ENCODE assay signal across 17 mouse cellular contexts in the genomic region with DNA sequence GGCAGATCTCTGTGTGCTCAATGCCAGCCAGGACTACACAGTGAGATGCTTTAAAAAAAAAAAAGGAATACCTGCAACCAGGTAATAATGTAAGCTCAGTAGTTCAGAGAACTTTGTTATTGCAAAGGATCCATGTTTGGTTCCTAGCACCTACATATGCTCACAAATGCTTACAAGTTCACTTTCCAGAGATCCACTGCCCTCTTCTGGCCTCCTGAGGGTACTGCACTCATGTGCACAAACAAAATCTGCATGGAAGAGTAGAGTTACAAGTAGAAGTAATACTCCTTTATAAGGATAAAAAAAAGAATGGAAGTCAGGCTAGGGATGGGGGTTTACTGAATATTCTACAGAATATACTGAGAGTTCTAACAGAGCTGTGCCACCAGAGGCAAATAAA. TPM values are rescaled to one million over a fixed set of nuclear protein-coding genes. Genes with fewer than 3 reads are reported as not detected.
DNase-seq lines count a peak whose midpoint lies in the region; ATAC-seq and TF ChIP-seq lines count a peak whose summit lies in the region.
"Had no signal": no experiment of that assay in that cellular context is flagged by ENCODE, and none has a peak within 500 bp of the region (broad histone marks: within the 10 kb centered on the region; RNA-seq: fewer than 3 reads in every experiment).

No protein-coding gene starts in this region.

- no peak for ATAC-seq in heart, postnatal 0 days (ENCODE audit: insufficient read depth, low read depth)
- no peak for ATAC-seq in heart, embryonic 11.5 days (replicated peaks; ENCODE audit: insufficient number of reproducible peaks, low FRiP score, low TSS enrichment)
- ATAC-seq in midbrain, postnatal 0 days (ENCODE audit: low FRiP score) = no peak
- no peak for ATAC-seq in midbrain, embryonic 15.5 days (replicated peaks)
- peak; percentile 35; the same call in 1 of the 2 replicates for ATAC-seq in megakaryocyte, adult 5-6 weeks (ENCODE audit: poor library complexity, severe bottlenecking)
- ATAC-seq: inflammation-experienced regulatory T-cells, adult 6 months had no signal

- no peaks in the 10 kb centered on the region for H3K79me2 ChIP-seq in MEL (ENCODE audit: control insufficient read depth, insufficient read depth, low read length, poor library complexity)

- no peak overlapping the region for H3K9ac ChIP-seq in heart, postnatal 0 days (replicated peaks; ENCODE audit: low read depth, low read length)
- H3K9ac ChIP-seq in heart, embryonic 11.5 days (ENCODE audit: low read depth, low read length) = no peak overlapping the region
- no peak overlapping the region for H3K9ac ChIP-seq in midbrain, postnatal 0 days (replicated peaks; ENCODE audit: low read length, poor library complexity, severe bottlenecking)
- H3K9ac ChIP-seq in midbrain, embryonic 15.5 days = no peak overlapping the region
- no peak overlapping the region for H3K9ac ChIP-seq in MEL (ENCODE audit: control insufficient read depth, low read depth, low read length, poor library complexity, severe bottlenecking)
- H3K9ac ChIP-seq: heart, embryonic 15.5 days; liver, embryonic 13.5 days; neural tube, embryonic 13.5 days had no signal

- H3K4me3 ChIP-seq in heart, postnatal 0 days (ENCODE audit: low read depth, low read length) = no peak overlapping the region
- H3K4me3 ChIP-seq in heart, embryonic 11.5 days (ENCODE audit: low read depth, low read length) = no peak overlapping the region
- no peak overlapping the region for H3K4me3 ChIP-seq in midbrain, postnatal 0 days (ENCODE audit: low read depth, low read length)
- no peak overlapping the region for H3K4me3 ChIP-seq in midbrain, embryonic 15.5 days
- H3K4me3 ChIP-seq in MEL (ENCODE audit: control insufficient read depth in 1 of 2, insufficient read depth in 1 of 2, low read depth in 2 of 2, low read length in 2 of 2) = no peak overlapping the region
- H3K4me3 ChIP-seq: heart, embryonic 15.5 days; liver, embryonic 13.5 days; neural tube, embryonic 13.5 days had no signal

- DNase-seq in heart, postnatal 0 days (ENCODE audit: low spot score) = no peak
- DNase-seq in midbrain, postnatal 0 days (ENCODE audit: low spot score) = no peak
- peak; percentile 62 for DNase-seq in MEL (ENCODE audit: low read depth, low spot score)
- no peak for DNase-seq in right cerebral cortex, postnatal 25 days
- DNase-seq in cerebellum, postnatal 4 days (ENCODE audit: low spot score in 2 of 2) = no peak
- DNase-seq: adrenal gland, adult 8-10 months; cerebellum, adult 9-10 months; layer of hippocampus, adult 9-11 months; liver, embryonic 13.5 days had no signal

- peak; percentile 62 for TF ChIP-seq RAD21 in MEL (IDR thresholded peaks at IDR 0.05; ENCODE audit: low read depth, low read length)

- no peak overlapping the region for H3K4me2 ChIP-seq in heart, postnatal 0 days (ENCODE audit: low read depth, low read length)
- H3K4me2 ChIP-seq in heart, embryonic 11.5 days = no peak overlapping the region
- no peak overlapping the region for H3K4me2 ChIP-seq in midbrain, postnatal 0 days (ENCODE audit: low read depth, low read length, poor library complexity, severe bottlenecking)
- H3K4me2 ChIP-seq in midbrain, embryonic 15.5 days = no peak overlapping the region
- H3K4me2 ChIP-seq: heart, embryonic 15.5 days; liver, embryonic 13.5 days; midbrain, embryonic 11.5 days; neural tube, embryonic 13.5 days had no signal

- TF ChIP-seq CTCF in heart, postnatal 0 days (IDR thresholded peaks at IDR 0.05; ENCODE audit: low read depth) = peak; percentile 22; the same call in 1 of the 2 replicates
- peak; percentile 39 for TF ChIP-seq CTCF in midbrain, postnatal 0 days (IDR thresholded peaks at IDR 0.05)
- peak; percentile 62 to 73 (median 65) for TF ChIP-seq CTCF in MEL (IDR thresholded peaks at IDR 0.05 in 2 of 3, conservative IDR thresholded peaks at IDR 0.05 in 1 of 3; ENCODE audit: control insufficient read depth in 1 of 3, insufficient read depth in 1 of 3, low read depth in 2 of 3, low read length in 3 of 3, poor library complexity in 1 of 3, severe bottlenecking in 1 of 3)

- no peaks in the 10 kb centered on the region for H3K9me3 ChIP-seq in heart, postnatal 0 days (replicated peaks; ENCODE audit: control insufficient read depth, low read length)
- no peaks in the 10 kb centered on the region for H3K9me3 ChIP-seq in heart, embryonic 11.5 days (replicated peaks; ENCODE audit: control insufficient read depth, low read length)
- H3K9me3 ChIP-seq in midbrain, postnatal 0 days (ENCODE audit: low read length) = no peaks in the 10 kb centered on the region
- no peaks in the 10 kb centered on the region for H3K9me3 ChIP-seq in midbrain, embryonic 15.5 days
- no peaks in the 10 kb centered on the region for H3K9me3 ChIP-seq in MEL (replicated peaks; ENCODE audit: insufficient read depth, low read length)
- H3K9me3 ChIP-seq: G1E; heart, embryonic 15.5 days; liver, embryonic 13.5 days; neural tube, embryonic 13.5 days had no signal

- no peak overlapping the region for H3K27ac ChIP-seq in heart, postnatal 0 days (ENCODE audit: low read depth)
- no peak overlapping the region for H3K27ac ChIP-seq in heart, embryonic 11.5 days (ENCODE audit: low read depth, low read length)
- no peak overlapping the region for H3K27ac ChIP-seq in midbrain, postnatal 0 days (ENCODE audit: low read depth, low read length)
- no peak overlapping the region for H3K27ac ChIP-seq in midbrain, embryonic 15.5 days
- no peak overlapping the region for H3K27ac ChIP-seq in MEL (ENCODE audit: control insufficient read depth, low read depth, low read length)
- H3K27ac ChIP-seq: heart, embryonic 15.5 days; liver, embryonic 13.5 days; neural tube, embryonic 13.5 days had no signal

- no peaks in the 10 kb centered on the region for H3K27me3 ChIP-seq in heart, postnatal 0 days (ENCODE audit: control insufficient read depth, insufficient read depth, low read length)
- H3K27me3 ChIP-seq in heart, embryonic 11.5 days (ENCODE audit: control insufficient read depth, insufficient read depth, low read length) = no peaks in the 10 kb centered on the region; the same call in 1 of the 2 replicates
- no peaks in the 10 kb centered on the region for H3K27me3 ChIP-seq in midbrain, postnatal 0 days (ENCODE audit: insufficient read depth, low read length)
- H3K27me3 ChIP-seq in midbrain, embryonic 15.5 days (replicated peaks) = no peaks in the 10 kb centered on the region
- H3K27me3 ChIP-seq in MEL (ENCODE audit: control insufficient read depth in 1 of 2, insufficient read depth in 2 of 2, low read length in 2 of 2) = no peaks in the 10 kb centered on the region
- H3K27me3 ChIP-seq: heart, embryonic 15.5 days; liver, embryonic 13.5 days had no signal

- H3K4me1 ChIP-seq in heart, postnatal 0 days (ENCODE audit: control insufficient read depth, insufficient read depth) = no peaks in the 10 kb centered on the region
- H3K4me1 ChIP-seq in heart, embryonic 11.5 days (ENCODE audit: control insufficient read depth, insufficient read depth, low read length) = no peaks in the 10 kb centered on the region
- H3K4me1 ChIP-seq in midbrain, postnatal 0 days (ENCODE audit: insufficient read depth, low read length) = no peaks in the 10 kb centered on the region
- H3K4me1 ChIP-seq in midbrain, embryonic 15.5 days = no peaks in the 10 kb centered on the region
- H3K4me1 ChIP-seq in MEL (ENCODE audit: control insufficient read depth in 1 of 2, insufficient read depth in 2 of 2, low read length in 2 of 2) = peaks cover 3 to 5% of the 10 kb centered on the region in 2 experiments
- H3K4me1 ChIP-seq: heart, embryonic 15.5 days; liver, embryonic 13.5 days; neural tube, embryonic 13.5 days had no signal

- no peak for TF ChIP-seq EP300 in heart, postnatal 0 days (IDR thresholded peaks at IDR 0.05; ENCODE audit: low read depth)
- no peak for TF ChIP-seq EP300 in MEL (IDR thresholded peaks at IDR 0.05; ENCODE audit: low read depth in 1 of 2, low read length in 2 of 2)

- no peaks in the 10 kb centered on the region for H3K36me3 ChIP-seq in heart, postnatal 0 days (replicated peaks; ENCODE audit: control insufficient read depth, insufficient read depth, low read length)
- no peaks in the 10 kb centered on the region for H3K36me3 ChIP-seq in heart, embryonic 11.5 days (ENCODE audit: control insufficient read depth, insufficient read depth, low read length)
- no peaks in the 10 kb centered on the region for H3K36me3 ChIP-seq in midbrain, postnatal 0 days (ENCODE audit: insufficient read depth, low read length)
- H3K36me3 ChIP-seq in midbrain, embryonic 15.5 days (replicated peaks) = 0 out of 2 replicates have a peak, but pooled peaks cover 2% of the 10 kb centered on the region
- H3K36me3 ChIP-seq in MEL (ENCODE audit: control insufficient read depth in 1 of 2, insufficient read depth in 2 of 2, low read length in 2 of 2) = peaks cover 0 to 8% of the 10 kb centered on the region in 2 experiments; a peak in 3 of 4 replicates
- H3K36me3 ChIP-seq: G1E; heart, embryonic 15.5 days; liver, embryonic 13.5 days; neural tube, embryonic 13.5 days had no signal

- no peak for TF ChIP-seq POLR2A in MEL (IDR thresholded peaks at IDR 0.05; ENCODE audit: control insufficient read depth in 1 of 2, insufficient read depth in 1 of 2, low read depth in 1 of 2, low read length in 2 of 2, poor library complexity in 1 of 2)

TF ChIP-seq in MEL, 35 proteins besides CTCF, POLR2A, EP300 and RAD21 (continues in another document):
- no peak for TF ChIP-seq POLR2AphosphoS5 (IDR thresholded peaks at IDR 0.05; ENCODE audit: borderline replicate concordance, low read depth, low read length)
- TF ChIP-seq CHD1 (IDR thresholded peaks at IDR 0.05; ENCODE audit: low read depth, low read length) = no peak
- TF ChIP-seq ZNF384 (IDR thresholded peaks at IDR 0.05; ENCODE audit: low read depth, low read length) = no peak
- TF ChIP-seq MEF2A (IDR thresholded peaks at IDR 0.05; ENCODE audit: extremely low read depth, insufficient replicate concordance, low read depth, low read length, poor library complexity, severe bottlenecking) = no peak
- peak; percentile 57 for TF ChIP-seq ZC3H11A (IDR thresholded peaks at IDR 0.05; ENCODE audit: low read depth, low read length)
- TF ChIP-seq RCOR1 (IDR thresholded peaks at IDR 0.05; ENCODE audit: low read depth, low read length) = no peak

RNA-seq across cellular contexts. Expression of a gene that starts 23.8 kb away (rescaled TPM):
- 0.73 and 1.5 TPM in 2 replicates for total RNA-seq in heart, postnatal 0 days (2014; rRNA removed; ENCODE audit: low replicate concordance)
- polyA plus RNA-seq in heart, postnatal 0 days (2015; fragmentation: Nextera tagmentation; extraction: Ambion mirVana) = 0.07 TPM in 1 of 2 replicates, not detected in the other
- polyA plus RNA-seq in heart, embryonic 11.5 days (2014; fragmentation: Nextera tagmentation; extraction: Ambion mirVana) = 0.23 TPM in 1 of 2 replicates, not detected in the other
- 0.33 and 0.38 TPM in 2 replicates for total RNA-seq in midbrain, postnatal 0 days (2014; rRNA removed)
- polyA plus RNA-seq in midbrain, postnatal 0 days (2015; fragmentation: Nextera tagmentation; extraction: Ambion mirVana) = 0.07 TPM in 1 of 2 replicates, not detected in the other
- 0.10 and 0.11 TPM in 2 replicates for polyA plus RNA-seq in midbrain, embryonic 15.5 days (2015; fragmentation: Nextera tagmentation; extraction: Ambion mirVana)
- total RNA-seq in MEL (2012; rRNA removed) = 0.12 TPM in 1 of 2 replicates, not detected in the other
- polyA plus RNA-seq in MEL (2012; ENCODE audit: insufficient read depth in 1 of 2, insufficient read length in 2 of 2, low read depth in 1 of 2, low replicate concordance in 2 of 2, missing spikeins in 1 of 2) = under 1 TPM in 1 of 2 experiments, not detected in 1; 0.10 TPM
- 0.25 TPM in 1 of 2 replicates, not detected in the other for total RNA-seq in megakaryocyte, adult 5-6 weeks (2015)
- total RNA-seq in megakaryocyte, adult 5-6 weeks (2017) = not detected in 2 replicates
- polyA plus RNA-seq: G1E; heart, embryonic 15.5 days; inflammation-experienced regulatory T-cells, adult 6 months had no signal
